Mouse (Mus musculus) kidney, embryonic 15.5 days (tissue): Measurements from ENCODE around the gene Lpar6. TPM values are rescaled to one million over a fixed set of nuclear protein-coding genes. Genes with fewer than 3 reads are reported as not detected.

Experiments used
- ATAC-seq: fragments of 200-750 bp; cut with Nextera tagmentation; replicated peaks from 2 replicates; pipeline ENCODE4 v1.8.0; 2017; ENCODE audit warnings: moderate TSS enrichment; ENCODE audit not compliant: low FRiP score
- H3K27ac ChIP-seq: fragments of 300-500 bp; sonication (generic); 2 replicates; pipeline ENCODE4 v1.5.1; 2015; ENCODE audit warnings: mild to moderate bottlenecking, inconsistent platforms
- H3K27me3 ChIP-seq: fragments of 300-500 bp; sonication (generic); 2 replicates; pipeline ENCODE4 v1.6.1; 2015; ENCODE audit warnings: inconsistent platforms
- H3K36me3 ChIP-seq: fragments of 300-500 bp; sonication (generic); 2 replicates; pipeline ENCODE4 v1.6.1; 2015; ENCODE audit warnings: inconsistent platforms
- H3K4me1 ChIP-seq: fragments of 300-500 bp; sonication (generic); 2 replicates; pipeline ENCODE4 v1.6.1; 2015; ENCODE audit warnings: inconsistent platforms
- H3K4me2 ChIP-seq: fragments of 300-500 bp; sonication (generic); 2 replicates; pipeline ENCODE4 v1.6.1; 2015; ENCODE audit warnings: moderate library complexity, mild to moderate bottlenecking, inconsistent platforms
- H3K4me3 ChIP-seq: fragments of 300-500 bp; sonication (generic); replicated peaks from 2 replicates; pipeline ENCODE4 v1.5.1; 2015; ENCODE audit warnings: mild to moderate bottlenecking, inconsistent platforms
- H3K9ac ChIP-seq: fragments of 300-500 bp; sonication (generic); 2 replicates; pipeline ENCODE4 v1.6.1; 2015; ENCODE audit warnings: mild to moderate bottlenecking, inconsistent platforms
- H3K9me3 ChIP-seq: fragments of 300-500 bp; sonication (generic); replicated peaks from 2 replicates; pipeline ENCODE4 v1.6.1; 2016; ENCODE audit warnings: inconsistent platforms
- WGBS: fragments of 180-500 bp; shearing (Covaris S2); methylation state at CpG from one replicate; pipeline ENCODE4 v1.1.7; 2015; ENCODE audit warnings: mixed read lengths; 5-methylcytosine and 5-hydroxymethylcytosine counted together
- polyA plus RNA-seq: library from polyadenylated mRNA; unstranded; fragments of >200 nt; fragmentation: Nextera tagmentation; extraction: Ambion mirVana; gene quantifications from 2 replicates; pipeline ENCODE4 v1.2.1, GENCODE M21; 2015

Lpar6 gene
- polyA plus RNA-seq, 1 experiment from 2014 or later: 15.3 TPM

DNA sequence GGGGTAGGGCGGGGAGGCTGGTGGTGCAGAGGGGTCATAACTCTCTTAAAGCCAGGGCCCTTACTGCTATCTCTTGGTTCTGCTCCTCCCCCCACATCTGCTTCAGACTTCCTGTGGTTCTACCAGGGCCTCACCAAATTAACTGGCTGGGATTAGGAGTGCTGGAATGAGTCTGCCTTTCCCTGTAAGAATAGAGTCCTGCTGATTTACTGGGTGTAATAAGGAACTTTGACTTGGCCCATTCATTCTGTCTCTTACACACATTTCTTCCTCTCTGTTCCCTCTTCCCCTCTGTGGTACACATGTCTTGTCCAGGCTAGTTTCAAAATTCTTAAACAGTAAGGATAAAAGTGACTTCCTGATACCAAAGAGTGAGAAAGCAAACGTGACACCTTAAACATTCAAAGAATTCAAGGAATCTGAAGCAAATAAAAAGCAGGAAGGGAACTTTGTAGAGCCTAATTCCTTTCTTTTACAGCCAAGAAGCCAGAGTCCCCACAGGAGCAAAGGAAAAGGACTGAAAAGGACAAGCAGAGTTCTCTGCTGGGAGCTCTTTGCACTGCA lies 3.1 kb upstream of the Lpar6 start:
- no peak overlapping the region for H3K4me2 ChIP-seq
- peaks cover 16% of the 10 kb centered on the region for H3K4me1 ChIP-seq

DNA sequence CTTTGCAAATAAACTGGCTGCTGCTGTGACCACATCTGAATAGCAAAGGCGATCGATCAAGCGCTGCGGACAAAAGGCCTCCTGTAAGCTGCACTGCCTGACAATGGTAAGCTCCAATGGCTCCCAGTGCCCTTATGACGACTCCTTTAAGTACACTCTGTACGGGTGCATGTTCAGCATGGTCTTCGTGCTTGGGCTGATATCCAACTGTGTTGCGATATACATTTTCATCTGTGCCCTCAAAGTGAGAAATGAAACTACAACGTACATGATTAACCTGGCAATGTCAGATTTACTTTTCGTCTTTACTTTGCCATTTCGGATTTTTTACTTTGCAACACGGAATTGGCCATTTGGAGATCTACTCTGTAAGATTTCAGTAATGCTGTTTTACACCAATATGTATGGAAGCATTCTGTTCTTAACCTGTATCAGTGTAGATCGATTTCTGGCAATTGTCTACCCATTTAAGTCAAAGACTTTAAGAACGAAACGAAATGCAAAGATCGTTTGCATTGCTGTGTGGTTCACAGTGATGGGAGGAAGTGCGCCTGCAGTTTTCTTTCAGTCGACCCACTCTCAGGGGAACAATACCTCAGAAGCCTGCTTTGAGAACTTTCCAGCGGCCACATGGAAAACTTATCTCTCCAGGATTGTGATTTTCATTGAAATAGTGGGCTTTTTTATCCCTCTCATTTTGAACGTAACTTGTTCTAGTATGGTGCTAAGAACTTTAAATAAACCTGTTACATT lies 979 bp downstream of the Lpar6 start:
- Histone ChIP-seq H3K36me3 (peaks cover 11% of the 10 kb centered on the region; the same call in 1 of the 2 replicates), H3K4me3 (peak overlapping the region; percentile 60), H3K4me2 (peak overlapping the region; percentile 57), H3K27ac (peak overlapping the region; percentile 96), H3K9ac (peak overlapping the region; percentile 64), H3K27me3 (no peaks in the 10 kb centered on the region), H3K9me3 (no peaks in the 10 kb centered on the region), H3K4me1 (peaks cover 16% of the 10 kb centered on the region)
- under 1% methylated on average over 20 of the region's 20 CpGs for WGBS
- peak; percentile 90 for ATAC-seq

More for the DNA sequence above, 3.1 kb upstream of the Lpar6 start:
- no peaks in the 10 kb centered on the region for H3K27me3 ChIP-seq
- peak overlapping the region; percentile 89 for H3K27ac ChIP-seq
- no peak overlapping the region for H3K9ac ChIP-seq
- H3K9me3 ChIP-seq: no peaks in the 10 kb centered on the region
- no peak; the same call in 1 of the 2 replicates for ATAC-seq
- no peak overlapping the region for H3K4me3 ChIP-seq
- 0 out of 2 replicates have a peak, but pooled peaks cover 3% of the 10 kb centered on the region for H3K36me3 ChIP-seq
- 6% methylated on average over 2 of the region's 2 CpGs for WGBS

DNA sequence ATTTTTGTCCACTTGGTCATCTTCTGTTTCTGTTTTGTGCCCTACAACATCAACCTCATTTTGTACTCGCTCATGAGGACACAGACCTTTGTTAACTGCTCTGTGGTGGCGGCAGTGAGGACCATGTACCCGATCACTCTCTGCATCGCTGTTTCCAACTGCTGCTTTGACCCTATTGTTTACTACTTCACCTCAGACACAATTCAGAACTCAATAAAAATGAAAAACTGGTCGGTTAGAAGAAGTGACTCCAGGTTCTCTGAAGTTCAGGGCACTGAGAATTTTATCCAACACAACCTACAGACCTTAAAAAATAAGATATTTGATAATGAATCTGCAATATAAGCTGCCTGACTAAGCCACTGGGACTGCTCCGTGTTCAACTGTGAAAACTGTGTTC lies 1.6 kb downstream of the Lpar6 start:
- peaks cover 11% of the 10 kb centered on the region; the same call in 1 of the 2 replicates for H3K36me3 ChIP-seq
- 1% methylated on average over 6 of the region's 6 CpGs for WGBS
- H3K4me1 ChIP-seq: peaks cover 14% of the 10 kb centered on the region
- H3K4me2 ChIP-seq: peak overlapping the region; percentile 57
- H3K9ac ChIP-seq: peak overlapping the region; percentile 64
- peak overlapping the region; percentile 60 for H3K4me3 ChIP-seq
- H3K9me3 ChIP-seq: no peaks in the 10 kb centered on the region
- ATAC-seq: 0 out of 2 replicates have a peak, but pooled peaks have one; percentile 68
- no peaks in the 10 kb centered on the region for H3K27me3 ChIP-seq
- H3K27ac ChIP-seq: peak overlapping the region; percentile 96

DNA sequence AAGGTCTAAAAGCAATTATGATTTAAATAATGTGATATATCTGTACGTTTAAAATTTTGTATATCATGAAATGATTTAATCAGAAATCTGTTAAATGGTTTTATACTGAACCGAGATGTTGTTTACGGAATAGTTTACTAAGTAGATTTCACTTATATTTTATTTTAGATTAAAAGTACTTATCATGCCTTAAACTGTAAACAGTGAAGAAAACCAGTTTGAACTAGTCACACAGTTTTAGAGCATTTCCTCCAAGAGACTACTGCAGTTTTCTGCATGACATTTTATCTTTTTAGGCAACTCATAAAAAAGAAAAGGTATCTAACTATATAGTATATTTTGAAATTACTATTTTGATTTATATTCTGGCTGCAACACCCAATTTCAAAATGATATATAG lies 2.2 kb downstream of the Lpar6 start:
- Histone ChIP-seq H3K36me3 (peaks cover 11% of the 10 kb centered on the region; the same call in 1 of the 2 replicates), H3K4me3 (no peak overlapping the region), H3K27ac (no peak overlapping the region), H3K9me3 (no peaks in the 10 kb centered on the region), H3K9ac (no peak overlapping the region), H3K4me1 (peaks cover 8% of the 10 kb centered on the region; the same call in 1 of the 2 replicates), H3K27me3 (no peaks in the 10 kb centered on the region), H3K4me2 (no peak overlapping the region; the same call in 1 of the 2 replicates)
- 38% methylated on average over 3 of the region's 3 CpGs for WGBS
- no peak for ATAC-seq

DNA sequence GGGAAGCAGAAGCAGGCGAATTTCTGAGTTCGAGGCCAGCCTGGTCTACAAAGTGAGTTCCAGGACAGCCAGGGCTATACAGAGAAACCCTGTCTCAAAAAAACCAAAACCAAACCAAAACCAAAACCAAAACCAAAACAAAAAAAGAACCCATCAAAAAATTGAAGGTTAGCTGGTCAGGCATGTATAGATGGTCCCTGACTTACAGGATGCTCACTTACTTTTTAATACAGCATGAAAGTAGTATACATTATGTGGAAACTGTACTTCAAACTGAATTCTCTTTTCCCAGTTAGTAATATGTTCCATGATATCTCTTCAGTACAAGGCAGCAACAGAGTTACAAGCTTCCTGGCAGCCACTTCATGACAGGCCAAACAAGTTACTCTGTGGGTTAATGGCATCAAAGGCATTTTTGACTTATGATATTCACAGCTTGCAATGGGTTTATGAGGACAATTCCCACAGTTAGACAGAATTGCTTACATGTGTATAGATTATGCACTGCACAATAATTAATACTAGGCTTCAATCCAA lies 6.4 kb downstream of the Lpar6 start:
- Histone ChIP-seq H3K9me3 (no peaks in the 10 kb centered on the region), H3K9ac (no peak overlapping the region), H3K36me3 (peaks cover 11% of the 10 kb centered on the region; the same call in 1 of the 2 replicates), H3K27me3 (no peaks in the 10 kb centered on the region), H3K4me1 (no peaks in the 10 kb centered on the region), H3K4me2 (no peak overlapping the region), H3K27ac (no peak overlapping the region), H3K4me3 (no peak overlapping the region)
- 98% methylated on average over 2 of the region's 2 CpGs for WGBS
- no peak for ATAC-seq

DNA sequence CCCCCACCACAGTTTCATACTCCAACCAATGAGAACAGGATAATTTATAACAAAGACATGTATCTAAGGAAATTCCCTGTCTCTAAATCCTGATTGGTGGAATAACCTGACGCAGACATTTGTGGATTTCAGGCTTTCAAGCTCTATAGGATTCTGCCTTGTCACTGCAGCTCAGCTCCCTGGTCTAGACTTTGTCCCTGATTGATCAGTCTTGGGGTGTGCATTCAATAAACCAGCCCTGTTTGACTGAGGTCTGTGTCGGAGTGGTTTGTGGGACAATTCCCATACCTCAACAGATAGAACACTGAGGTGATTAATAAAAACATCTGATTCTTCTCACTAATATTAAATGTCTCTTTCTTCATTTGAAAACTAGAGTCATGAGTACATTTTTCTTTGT lies 12.4 kb downstream of the Lpar6 start:
- Histone ChIP-seq H3K4me3 (no peak overlapping the region), H3K9ac (no peak overlapping the region), H3K9me3 (no peaks in the 10 kb centered on the region), H3K27ac (no peak overlapping the region), H3K36me3 (no peaks in the 10 kb centered on the region), H3K27me3 (no peaks in the 10 kb centered on the region), H3K4me1 (peaks cover 7% of the 10 kb centered on the region), H3K4me2 (no peak overlapping the region)
- WGBS: 95% methylated on average over 2 of the region's 2 CpGs
- no peak for ATAC-seq

DNA sequence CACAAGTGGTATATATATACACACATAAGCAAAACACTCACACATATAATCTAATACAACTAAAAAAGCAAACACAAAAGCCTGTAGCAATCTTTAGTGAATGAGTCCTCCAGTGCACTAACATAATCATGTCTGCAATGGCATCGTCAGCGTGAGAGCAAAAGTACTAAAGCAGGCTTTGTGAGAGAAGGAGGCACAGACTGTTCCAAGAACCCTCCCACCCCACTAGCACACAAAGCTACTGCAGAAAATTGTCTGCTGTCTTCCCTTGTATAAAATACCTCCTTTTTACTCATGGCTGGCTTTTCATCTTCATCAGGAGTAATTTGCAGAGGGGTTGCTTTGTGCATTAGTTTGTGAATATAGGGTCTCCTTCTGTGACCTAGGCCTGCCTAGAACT lies 14.6 kb downstream of the Lpar6 start:
- H3K4me1 ChIP-seq: peaks cover 10% of the 10 kb centered on the region
- no peak overlapping the region for H3K9ac ChIP-seq
- WGBS: 85% methylated on average over 2 of the region's 2 CpGs
- no peaks in the 10 kb centered on the region for H3K27me3 ChIP-seq
- H3K4me3 ChIP-seq: no peak overlapping the region
- H3K27ac ChIP-seq: peak overlapping the region; percentile 87
- no peaks in the 10 kb centered on the region for H3K9me3 ChIP-seq
- no peak overlapping the region for H3K4me2 ChIP-seq
- H3K36me3 ChIP-seq: no peaks in the 10 kb centered on the region
- ATAC-seq: no peak

DNA sequence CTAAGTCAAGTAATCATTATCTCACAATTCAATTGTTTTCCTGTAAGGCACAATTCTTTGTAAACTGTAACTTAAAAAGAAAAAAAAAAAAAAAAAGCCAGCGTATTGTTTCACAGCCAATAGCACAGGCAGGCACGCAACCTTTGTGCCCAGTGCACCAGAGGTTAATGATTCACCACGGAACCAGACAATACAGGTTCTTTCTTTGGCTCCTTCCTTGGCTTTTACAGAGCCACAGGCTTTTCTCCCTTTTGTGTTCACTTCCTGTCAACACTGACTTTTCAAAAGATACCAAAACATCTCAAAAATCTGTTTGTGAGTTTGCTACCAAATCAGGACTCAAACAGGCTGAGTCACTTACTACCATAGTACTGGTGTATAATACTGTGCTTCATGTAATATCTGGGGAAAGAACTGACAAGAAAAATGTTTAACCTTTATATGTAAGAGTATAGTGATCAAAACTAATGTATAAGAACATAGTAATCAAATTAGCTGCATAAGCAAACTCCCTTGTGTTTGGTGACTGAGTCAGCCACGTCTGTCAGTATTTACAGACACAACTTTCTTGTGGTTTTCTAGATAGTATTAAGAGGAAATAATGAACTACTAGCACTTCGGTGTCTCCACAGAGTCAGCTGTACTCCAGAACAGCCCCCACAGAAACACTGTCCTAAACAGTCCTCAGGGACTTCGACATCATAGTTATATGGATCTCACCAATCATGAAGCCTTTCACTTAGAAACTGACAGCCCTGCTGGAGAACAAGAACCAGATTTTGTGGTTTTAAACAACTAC lies 16.0 kb downstream of the Lpar6 start:
- H3K9ac ChIP-seq: no peak overlapping the region
- no peaks in the 10 kb centered on the region for H3K27me3 ChIP-seq
- no peak overlapping the region for H3K4me2 ChIP-seq
- H3K4me1 ChIP-seq: peaks cover 10% of the 10 kb centered on the region
- 59% methylated on average over 6 of the region's 6 CpGs for WGBS
- H3K4me3 ChIP-seq: no peak overlapping the region
- peak overlapping the region; percentile 87 for H3K27ac ChIP-seq
- no peaks in the 10 kb centered on the region for H3K36me3 ChIP-seq
- no peaks in the 10 kb centered on the region for H3K9me3 ChIP-seq
- ATAC-seq: peak; percentile 94

DNA sequence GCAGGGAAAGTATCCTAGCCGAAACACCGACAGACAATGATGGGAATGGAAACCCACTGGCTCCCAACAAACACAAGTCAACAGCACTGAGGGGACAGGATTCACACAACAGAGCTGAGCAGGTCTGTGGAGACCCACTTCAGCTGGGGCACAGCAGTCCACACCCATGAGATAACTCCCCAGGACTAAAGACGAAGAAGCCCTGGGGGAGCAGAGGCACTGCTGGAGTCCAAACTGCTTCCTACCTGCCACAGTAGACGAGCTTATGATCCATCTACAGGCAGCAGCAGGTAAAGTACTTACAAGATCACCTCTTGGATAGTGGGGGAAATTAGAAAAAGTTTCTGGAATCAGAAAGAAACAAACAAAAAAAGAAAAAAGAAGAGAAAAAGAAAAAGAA lies 16.7 kb downstream of the Lpar6 start:
- ATAC-seq: no peak
- Histone ChIP-seq H3K9ac (no peak overlapping the region), H3K4me2 (no peak overlapping the region), H3K9me3 (no peaks in the 10 kb centered on the region), H3K4me1 (peaks cover 10% of the 10 kb centered on the region), H3K27me3 (no peaks in the 10 kb centered on the region), H3K27ac (peak overlapping the region; percentile 87), H3K36me3 (no peaks in the 10 kb centered on the region), H3K4me3 (no peak overlapping the region)
- WGBS: 69% methylated on average over 4 of the region's 4 CpGs

DNA sequence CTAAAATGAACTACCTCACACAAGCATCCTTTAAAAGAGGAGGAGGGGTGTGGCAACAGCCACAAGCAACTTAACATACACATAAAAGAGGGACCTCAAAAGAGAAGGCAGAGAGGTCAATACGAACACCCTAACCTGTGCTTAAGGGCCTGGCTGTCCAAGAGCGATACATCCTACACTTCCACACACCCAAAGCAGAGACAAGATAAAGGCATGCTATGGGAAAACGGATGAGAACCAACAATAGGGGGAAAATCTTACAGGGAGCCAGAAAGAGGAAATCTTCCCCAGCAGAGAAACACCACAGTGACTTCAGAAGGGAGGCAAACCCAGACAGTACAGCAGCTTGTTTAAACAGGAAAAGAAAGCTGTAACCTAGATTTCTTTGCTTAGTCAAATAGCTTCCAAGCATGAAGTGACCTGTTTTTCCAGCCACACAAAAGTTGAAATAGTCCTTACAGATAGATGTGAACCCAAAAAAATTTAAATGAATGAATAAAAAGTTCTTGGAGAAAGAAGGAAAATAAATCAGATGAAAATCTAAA lies 17.8 kb downstream of the Lpar6 start:
- Histone ChIP-seq H3K4me1 (peaks cover 10% of the 10 kb centered on the region), H3K4me2 (no peak overlapping the region), H3K9ac (no peak overlapping the region), H3K36me3 (no peaks in the 10 kb centered on the region), H3K9me3 (no peaks in the 10 kb centered on the region), H3K27ac (no peak overlapping the region), H3K4me3 (no peak overlapping the region), H3K27me3 (no peaks in the 10 kb centered on the region)
- 70% methylated on average over 3 of the region's 3 CpGs for WGBS
- no peak for ATAC-seq

DNA sequence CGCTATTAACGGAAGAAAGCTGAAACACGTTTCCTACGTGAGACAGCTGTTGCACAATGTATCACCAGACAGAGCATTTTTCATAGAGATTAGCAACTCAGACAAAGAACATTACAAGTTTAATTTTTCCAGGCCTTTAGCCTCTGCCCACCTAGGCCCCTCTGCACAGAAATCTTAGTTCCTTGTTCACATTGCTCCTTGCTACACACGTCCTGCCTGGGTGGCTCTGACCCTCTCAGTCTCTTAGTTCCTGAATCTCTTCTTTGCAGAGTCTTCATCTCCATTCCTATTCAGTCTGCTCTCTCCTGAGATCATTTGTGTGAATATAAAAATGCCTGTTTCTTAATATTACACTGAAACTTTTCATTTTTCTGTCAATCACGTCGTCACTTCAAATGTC lies 19.7 kb downstream of the Lpar6 start:
- 51% methylated on average over 7 of the region's 7 CpGs for WGBS
- Histone ChIP-seq H3K4me1 (peaks cover 10% of the 10 kb centered on the region), H3K9ac (no peak overlapping the region), H3K4me2 (no peak overlapping the region), H3K27me3 (no peaks in the 10 kb centered on the region), H3K4me3 (no peak overlapping the region), H3K27ac (no peak overlapping the region), H3K9me3 (no peaks in the 10 kb centered on the region), H3K36me3 (peaks cover 4% of the 10 kb centered on the region; the same call in 1 of the 2 replicates)
- no peak for ATAC-seq
